In genomic region chr14:55589771-55590448, GRCm38 (mm10) we compare ENCODE assay signal across 7 mouse cellular contexts. TPM values are rescaled to one million over a fixed set of nuclear protein-coding genes. Genes with fewer than 3 reads are reported as not detected.
DNase-seq lines count a peak whose midpoint lies in the region; ATAC-seq and TF ChIP-seq lines count a peak whose summit lies in the region.

No protein-coding gene starts in this region.

- 88% methylated on average over 11 of the region's 11 CpGs for WGBS in neural tube, embryonic 11.5 days
- WGBS in limb, embryonic 13.5 days, result 85% methylated on average over 11 of the region's 11 CpGs
- WGBS in stomach, postnatal 0 days, result 68% methylated on average over 10 of the region's 11 CpGs

- peak overlapping the region; percentile 85 for H3K4me3 ChIP-seq in neural tube, embryonic 11.5 days (ENCODE audit: low read depth, low read length)
- peak overlapping the region; percentile 96 for H3K4me3 ChIP-seq in embryonic fibroblast, embryonic 13.5 days (ENCODE audit: insufficient read depth, low read length)
- peak overlapping the region; percentile 97 for H3K4me3 ChIP-seq in limb, embryonic 13.5 days
- peak overlapping the region; percentile 72 for H3K4me3 ChIP-seq in stomach, postnatal 0 days (ENCODE audit: low read depth, low read length)

- no peak for TF ChIP-seq POLR2A in embryonic fibroblast, embryonic 13.5 days (IDR thresholded peaks at IDR 0.05; ENCODE audit: low read depth, low read length)

- no peak for ATAC-seq in neural tube, embryonic 11.5 days (ENCODE audit: insufficient read depth, low FRiP score, low TSS enrichment)
- ATAC-seq in limb, embryonic 13.5 days (ENCODE audit: low FRiP score, low read depth), result no peak
- no peak for ATAC-seq in stomach, postnatal 0 days (ENCODE audit: low FRiP score, low TSS enrichment)

- peak overlapping the region; percentile 98 for H3K4me2 ChIP-seq in neural tube, embryonic 11.5 days (ENCODE audit: low read depth)
- H3K4me2 ChIP-seq in limb, embryonic 13.5 days (replicated peaks), result peak overlapping the region; percentile 99
- peak overlapping the region; percentile 96 for H3K4me2 ChIP-seq in stomach, postnatal 0 days (replicated peaks; ENCODE audit: low read depth)

- no peak for TF ChIP-seq CTCF in embryonic fibroblast, embryonic 13.5 days (IDR thresholded peaks at IDR 0.05; ENCODE audit: borderline replicate concordance, insufficient read depth, low read length)
- no peak for TF ChIP-seq CTCF in stomach, postnatal 0 days (IDR thresholded peaks at IDR 0.05; ENCODE audit: low read depth)

- no peak overlapping the region for H3K27ac ChIP-seq in neural tube, embryonic 11.5 days (ENCODE audit: low read depth, low read length)
- H3K27ac ChIP-seq in embryonic fibroblast, embryonic 13.5 days (ENCODE audit: insufficient read depth, low read length), result 0 out of 2 replicates have a peak overlapping the region, but pooled peaks have one; percentile 32
- H3K27ac ChIP-seq in limb, embryonic 13.5 days, result no peak overlapping the region
- peak overlapping the region; percentile 96 for H3K27ac ChIP-seq in stomach, postnatal 0 days (replicated peaks)

- no peaks in the 10 kb centered on the region for H3K9me3 ChIP-seq in neural tube, embryonic 11.5 days (ENCODE audit: control insufficient read depth, low read length)
- H3K9me3 ChIP-seq in limb, embryonic 13.5 days, result no peaks in the 10 kb centered on the region
- no peaks in the 10 kb centered on the region for H3K9me3 ChIP-seq in stomach, postnatal 0 days (ENCODE audit: control insufficient read depth, low read length)

- DNase-seq in neural tube, embryonic 11.5 days (ENCODE audit: low spot score), result no peak
- DNase-seq in neural tube, embryonic 10.5 days (ENCODE audit: extremely low spot score, low spot score), result no peak
- no peak for DNase-seq in stomach, postnatal 0 days (ENCODE audit: low spot score)
- DNase-seq in cerebellum, postnatal 4 days (ENCODE audit: low spot score in 2 of 2), result no peak
- DNase-seq in thymus, postnatal 14 days, result no peak

- H3K9ac ChIP-seq in neural tube, embryonic 11.5 days (ENCODE audit: low read length), result peak overlapping the region; percentile 83
- H3K9ac ChIP-seq in limb, embryonic 13.5 days, result peak overlapping the region; percentile 72
- H3K9ac ChIP-seq in stomach, postnatal 0 days (ENCODE audit: low read length), result peak overlapping the region; percentile 69

- H3K4me1 ChIP-seq in neural tube, embryonic 11.5 days (ENCODE audit: control insufficient read depth, insufficient read depth, low read length), result peaks cover 8% of the 10 kb centered on the region
- H3K4me1 ChIP-seq in embryonic fibroblast, embryonic 13.5 days (ENCODE audit: control insufficient read depth, insufficient read depth, low read length), result 0 out of 2 replicates have a peak, but pooled peaks cover 4% of the 10 kb centered on the region
- peaks cover 36% of the 10 kb centered on the region for H3K4me1 ChIP-seq in limb, embryonic 13.5 days
- H3K4me1 ChIP-seq in stomach, postnatal 0 days (replicated peaks; ENCODE audit: control insufficient read depth, insufficient read depth), result peaks cover 2% of the 10 kb centered on the region; the same call in 1 of the 2 replicates

- H3K36me3 ChIP-seq in neural tube, embryonic 11.5 days (ENCODE audit: control insufficient read depth, insufficient read depth, low read length), result 0 out of 2 replicates have a peak, but pooled peaks cover 2% of the 10 kb centered on the region
- peaks cover 35% of the 10 kb centered on the region for H3K36me3 ChIP-seq in limb, embryonic 13.5 days
- no peaks in the 10 kb centered on the region for H3K36me3 ChIP-seq in stomach, postnatal 0 days (ENCODE audit: control insufficient read depth, insufficient read depth, low read length)

- no peak for TF ChIP-seq EP300 in stomach, postnatal 0 days (optimal IDR thresholded peaks at IDR 0.05)

- no peaks in the 10 kb centered on the region for H3K27me3 ChIP-seq in neural tube, embryonic 11.5 days (ENCODE audit: control insufficient read depth, insufficient read depth, low read length)
- peaks cover 4% of the 10 kb centered on the region for H3K27me3 ChIP-seq in limb, embryonic 13.5 days
- no peaks in the 10 kb centered on the region for H3K27me3 ChIP-seq in stomach, postnatal 0 days (ENCODE audit: control insufficient read depth, insufficient read depth, low read length)

RNA-seq across cellular contexts. Expression of gene Psme2, which starts 1.0 kb away (rescaled TPM):
- 188 and 218 TPM in 2 replicates for polyA plus RNA-seq in neural tube, embryonic 11.5 days (2014; fragmentation: Nextera tagmentation; extraction: Ambion mirVana)
- polyA plus RNA-seq in embryonic fibroblast, embryonic 13.5 days (2011; ENCODE audit: insufficient read length, low read depth, missing spikeins), result 169 and 242 TPM in 2 replicates
- polyA plus RNA-seq in limb, embryonic 13.5 days (2015; fragmentation: Nextera tagmentation; extraction: Ambion mirVana), result 251 and 280 TPM in 2 replicates
- polyA plus RNA-seq in stomach, postnatal 0 days (2015; fragmentation: Nextera tagmentation; extraction: Ambion mirVana), result 268 and 316 TPM in 2 replicates

RNA-seq across cellular contexts. Expression of gene Rnf31, which starts 1.6 kb away (rescaled TPM):
- polyA plus RNA-seq in neural tube, embryonic 11.5 days (2014; fragmentation: Nextera tagmentation; extraction: Ambion mirVana), result 10.2 and 13.0 TPM in 2 replicates
- polyA plus RNA-seq in embryonic fibroblast, embryonic 13.5 days (2011; ENCODE audit: insufficient read length, low read depth, missing spikeins), result 17.0 and 24.7 TPM in 2 replicates
- polyA plus RNA-seq in limb, embryonic 13.5 days (2015; fragmentation: Nextera tagmentation; extraction: Ambion mirVana), result 22.5 and 23.2 TPM in 2 replicates
- polyA plus RNA-seq in stomach, postnatal 0 days (2015; fragmentation: Nextera tagmentation; extraction: Ambion mirVana), result 9.5 and 11.3 TPM in 2 replicates

RNA-seq across cellular contexts. Expression of gene Emc9, which starts 4.8 kb away (rescaled TPM):
- 6.0 and 7.6 TPM in 2 replicates for polyA plus RNA-seq in neural tube, embryonic 11.5 days (2014; fragmentation: Nextera tagmentation; extraction: Ambion mirVana)
- 8.9 and 10.0 TPM in 2 replicates for polyA plus RNA-seq in embryonic fibroblast, embryonic 13.5 days (2011; ENCODE audit: insufficient read length, low read depth, missing spikeins)
- polyA plus RNA-seq in limb, embryonic 13.5 days (2015; fragmentation: Nextera tagmentation; extraction: Ambion mirVana), result 4.9 and 5.0 TPM in 2 replicates
- 13.1 and 14.5 TPM in 2 replicates for polyA plus RNA-seq in stomach, postnatal 0 days (2015; fragmentation: Nextera tagmentation; extraction: Ambion mirVana)

RNA-seq across cellular contexts. Expression of gene Psme1, which starts 12.0 kb away (rescaled TPM):
- polyA plus RNA-seq in neural tube, embryonic 11.5 days (2014; fragmentation: Nextera tagmentation; extraction: Ambion mirVana), result 112 and 123 TPM in 2 replicates
- 87.2 and 116 TPM in 2 replicates for polyA plus RNA-seq in embryonic fibroblast, embryonic 13.5 days (2011; ENCODE audit: insufficient read length, low read depth, missing spikeins)
- 145 and 150 TPM in 2 replicates for polyA plus RNA-seq in limb, embryonic 13.5 days (2015; fragmentation: Nextera tagmentation; extraction: Ambion mirVana)
- polyA plus RNA-seq in stomach, postnatal 0 days (2015; fragmentation: Nextera tagmentation; extraction: Ambion mirVana), result 130 and 136 TPM in 2 replicates

RNA-seq across cellular contexts. Expression of gene Irf9, which starts 13.5 kb away (rescaled TPM):
- polyA plus RNA-seq in neural tube, embryonic 11.5 days (2014; fragmentation: Nextera tagmentation; extraction: Ambion mirVana), result 5.7 and 5.9 TPM in 2 replicates
- polyA plus RNA-seq in embryonic fibroblast, embryonic 13.5 days (2011; ENCODE audit: insufficient read length, low read depth, missing spikeins), result 24.2 and 33.2 TPM in 2 replicates
- polyA plus RNA-seq in limb, embryonic 13.5 days (2015; fragmentation: Nextera tagmentation; extraction: Ambion mirVana), result 11.2 and 11.4 TPM in 2 replicates
- polyA plus RNA-seq in stomach, postnatal 0 days (2015; fragmentation: Nextera tagmentation; extraction: Ambion mirVana), result 14.1 and 14.7 TPM in 2 replicates

Comparison
In these comparisons a context has a peak if more than half of its experiments do, and no peak if none do; other contexts are left out.
1. H3K27ac ChIP-seq: peak in embryonic fibroblast, embryonic 13.5 days (single experiment) and stomach, postnatal 0 days (single experiment); none in neural tube, embryonic 11.5 days (single experiment) and limb, embryonic 13.5 days (single experiment).
2. Peak in every context shown above with its lines, with median percentiles within 50 percentile points of each other: H3K4me2 ChIP-seq, H3K4me3 ChIP-seq and H3K9ac ChIP-seq.